Mouse (Mus musculus): Measurements from ENCODE around the gene Rasa4.

DNA sequence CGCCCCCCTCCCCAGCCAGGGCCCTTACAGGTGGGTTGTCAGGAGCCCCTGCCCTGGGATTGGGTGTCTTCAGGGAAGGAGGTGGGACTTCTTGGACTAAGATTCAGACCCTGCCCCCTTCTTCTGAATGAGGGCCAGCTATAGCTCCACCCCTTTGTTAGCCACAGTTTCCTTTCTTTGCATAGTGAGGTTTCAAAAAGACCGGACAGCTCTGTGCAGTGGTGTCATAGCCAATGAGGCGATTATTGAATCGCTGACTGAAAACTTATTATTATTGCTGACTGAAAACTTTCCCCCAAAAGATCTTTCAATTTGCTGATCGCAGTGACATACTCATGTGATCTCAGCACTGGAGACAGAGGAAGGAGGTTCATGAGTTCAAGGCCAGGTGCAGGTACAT, 43.5 kb upstream of the Rasa4 start:
- TF ChIP-seq CTCF (conservative IDR thresholded peaks at IDR 0.05; ENCODE audit: low read length) = no peak
- no peak for TF ChIP-seq NANOG (IDR thresholded peaks at IDR 0.05; ENCODE audit: borderline replicate concordance, low read length)
- TF ChIP-seq POU5F1 (IDR thresholded peaks at IDR 0.05; ENCODE audit: borderline replicate concordance, low read length) = no peak

Measured in E14TG2a.4 (cell line).